10 mouse cellular contexts compared by ENCODE assay signal in genomic region chr1:117490176-117490575, GRCm38 (mm10).
"Had no signal": no experiment of that assay in that cellular context is flagged by ENCODE, and none has a peak within 500 bp of the region (broad histone marks: within the 10 kb centered on the region; RNA-seq: fewer than 3 reads in every experiment).

No protein-coding gene starts in this region.

- H3K27ac ChIP-seq: hindbrain, postnatal 0 days; limb, embryonic 10.5 days; liver, embryonic 15.5 days; midbrain, embryonic 15.5 days; stomach, embryonic 15.5 days had no signal

- H3K4me1 ChIP-seq: limb, embryonic 10.5 days; liver, embryonic 15.5 days; midbrain, embryonic 15.5 days; stomach, embryonic 15.5 days had no signal

- H3K36me3 ChIP-seq: limb, embryonic 10.5 days; liver, embryonic 15.5 days; midbrain, embryonic 15.5 days; stomach, embryonic 15.5 days had no signal

- H3K4me3 ChIP-seq: limb, embryonic 10.5 days; liver, embryonic 15.5 days; midbrain, embryonic 15.5 days; stomach, embryonic 15.5 days had no signal

- DNase-seq: lung, adult 2 months; lung, postnatal 4 days; spleen, adult 18-20 months; thymus, adult 2 months; thymus, postnatal 25 days had no signal

- H3K27me3 ChIP-seq: liver, embryonic 15.5 days; midbrain, embryonic 15.5 days; stomach, embryonic 15.5 days had no signal
